Mouse (Mus musculus) NIH3T3 (cell line): Measurements from ENCODE around the gene Zdhhc17.

Source experiments
- DNase-seq: peaks from one replicate; pipeline ENCODE4 v3.0.0-alpha.2; 2012; ENCODE audit warnings: low read depth

Gene Zdhhc17

DNA sequence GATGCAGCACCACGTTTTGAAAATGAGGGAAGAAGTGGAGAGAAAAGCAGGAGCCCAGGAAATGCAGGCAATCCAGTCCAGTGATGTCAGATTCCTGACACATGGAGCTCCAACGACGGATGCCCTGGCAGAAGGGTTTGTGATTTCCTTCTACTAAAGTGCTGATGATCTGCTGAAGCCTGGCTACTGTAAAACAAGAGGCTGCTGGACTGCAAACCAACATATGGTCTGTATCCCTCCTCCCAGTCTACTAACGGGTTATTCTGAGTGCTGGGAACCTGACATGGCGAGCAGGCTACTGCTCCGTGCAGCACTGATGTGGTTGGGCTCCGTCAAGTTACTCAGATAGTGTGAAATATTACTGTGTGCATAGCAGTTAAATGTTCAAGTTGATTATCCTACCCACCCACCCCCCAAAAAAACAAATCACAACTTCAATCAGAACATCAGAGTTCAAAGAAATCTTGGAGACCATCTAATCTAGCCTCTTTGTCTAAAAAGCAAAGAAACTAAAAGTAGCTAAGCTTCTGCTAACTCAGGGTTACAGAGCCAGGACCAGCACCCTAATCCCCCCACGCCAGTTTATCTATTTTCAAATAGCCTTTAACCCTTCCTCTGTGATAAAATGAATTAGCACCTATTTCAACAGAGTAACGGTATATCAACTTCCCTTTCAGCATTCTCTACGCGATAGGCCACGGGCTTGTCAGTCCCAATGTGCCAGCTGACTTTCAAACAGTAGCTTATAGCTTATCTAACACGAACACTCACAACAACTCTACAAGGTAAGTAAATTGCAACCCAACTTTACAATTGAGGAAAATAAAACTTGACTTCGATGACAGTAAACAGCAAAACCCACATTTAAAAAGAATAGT is 4.1 kb downstream of the Zdhhc17 start:
- no peak for DNase-seq

GRCm38 (mm10) chr10:111004220-111004619 is 5.7 kb downstream of the Zdhhc17 start:
- DNase-seq: no peak

DNA sequence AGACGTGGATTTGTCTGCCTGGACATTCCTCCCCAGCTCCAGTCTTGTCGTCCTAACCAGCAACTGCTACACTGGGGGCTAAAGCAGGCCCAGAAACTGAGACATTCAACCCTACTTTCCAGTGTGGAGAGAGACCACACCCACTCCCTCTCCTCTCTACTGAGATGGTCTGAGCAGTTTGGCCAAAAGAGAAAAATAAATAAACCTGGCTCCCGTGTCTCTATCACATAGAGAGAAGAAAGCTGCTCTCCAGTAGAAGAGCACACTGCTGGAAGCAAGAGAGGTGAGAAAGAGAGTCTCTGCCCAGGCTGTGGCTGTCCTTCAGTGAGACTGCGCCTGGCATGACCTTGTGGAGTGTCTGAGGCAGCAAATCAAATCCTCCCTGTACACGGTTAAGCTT is 10.7 kb downstream of the Zdhhc17 start:
- no peak for DNase-seq

- DNase-seq: no peak
These were observed 12.8 kb downstream of the Zdhhc17 start for GRCm38 (mm10) chr10:110997180-110997579.

DNA sequence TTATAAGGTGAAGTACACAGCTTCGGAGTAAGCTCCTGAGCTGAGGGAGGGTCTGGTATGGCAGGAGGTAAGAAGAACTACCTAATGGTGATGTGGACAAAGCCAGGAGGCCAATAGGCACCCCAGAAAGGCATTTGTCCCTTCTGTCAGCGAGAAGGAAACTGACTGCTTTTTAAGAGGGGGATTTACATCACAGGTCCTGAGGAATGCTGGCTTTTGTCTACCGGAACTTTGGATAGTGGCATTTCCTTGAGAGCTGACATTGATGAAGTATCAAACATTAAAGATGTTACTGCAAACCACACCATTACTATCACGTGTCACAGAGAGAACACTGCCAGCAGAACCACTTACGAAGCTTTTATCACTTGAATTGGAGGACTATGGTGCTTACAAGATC is 15.2 kb downstream of the Zdhhc17 start:
- no peak for DNase-seq

DNA sequence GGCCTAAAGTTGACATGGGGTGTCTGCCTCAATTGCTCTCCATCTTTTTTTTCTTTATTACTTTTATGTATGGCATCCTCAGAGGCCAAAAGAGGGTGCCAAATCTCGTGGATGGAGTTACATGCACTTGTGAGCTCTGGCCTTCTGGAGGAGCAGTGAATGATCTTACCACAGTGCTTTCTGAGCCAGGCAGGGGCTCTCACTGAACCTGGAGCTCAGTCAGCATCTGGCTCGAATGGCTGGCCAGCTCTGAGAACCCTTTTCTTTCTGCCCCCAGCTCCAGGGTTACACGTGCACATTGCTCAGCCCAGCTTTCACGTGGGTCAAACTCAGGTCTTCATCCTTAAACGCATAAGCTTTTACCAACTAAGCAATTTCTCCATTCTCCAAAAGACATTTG is 16.7 kb downstream of the Zdhhc17 start:
- no peak for DNase-seq

DNA sequence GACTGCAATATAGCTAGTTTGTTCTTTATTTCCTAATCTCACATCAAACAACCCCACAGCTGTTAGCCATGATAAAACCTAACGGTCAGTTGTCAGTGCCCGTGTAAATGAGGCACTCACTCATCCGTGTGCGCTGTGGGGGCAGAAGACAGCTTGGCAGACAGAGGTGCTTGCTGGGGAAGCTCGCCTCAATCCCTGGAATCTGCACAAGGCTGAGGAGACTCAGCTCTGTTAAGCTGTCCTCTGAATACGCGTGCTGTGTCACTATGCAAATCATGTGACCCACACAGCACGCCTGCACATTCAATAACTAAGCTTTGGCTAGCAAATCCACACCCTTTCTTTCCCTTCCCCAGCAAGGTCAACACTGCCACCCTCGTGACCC is 17.9 kb downstream of the Zdhhc17 start:
- DNase-seq: no peak

- no peak for DNase-seq
These were observed 18.5 kb downstream of the Zdhhc17 start for GRCm38 (mm10) chr10:110991307-110992046.

DNA sequence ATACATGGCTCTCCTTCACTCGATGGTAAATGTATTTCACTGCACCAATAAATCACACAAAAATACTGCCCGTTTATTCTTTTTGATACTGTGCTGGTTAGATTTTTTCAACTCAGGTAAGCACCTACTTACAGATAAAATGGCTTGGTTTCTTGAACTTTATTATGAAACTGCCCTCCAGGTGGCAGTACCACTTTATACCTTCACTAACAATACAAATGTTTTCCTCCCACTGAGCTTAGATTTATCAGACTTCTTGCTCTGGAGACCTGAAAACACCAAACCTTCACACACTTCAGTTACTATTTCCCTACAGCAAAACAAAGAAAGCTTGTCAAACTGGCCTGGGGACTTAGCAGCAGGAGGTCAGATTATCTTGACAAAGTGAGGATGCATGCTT is 20.2 kb downstream of the Zdhhc17 start:
- DNase-seq: peak; percentile 60

DNA sequence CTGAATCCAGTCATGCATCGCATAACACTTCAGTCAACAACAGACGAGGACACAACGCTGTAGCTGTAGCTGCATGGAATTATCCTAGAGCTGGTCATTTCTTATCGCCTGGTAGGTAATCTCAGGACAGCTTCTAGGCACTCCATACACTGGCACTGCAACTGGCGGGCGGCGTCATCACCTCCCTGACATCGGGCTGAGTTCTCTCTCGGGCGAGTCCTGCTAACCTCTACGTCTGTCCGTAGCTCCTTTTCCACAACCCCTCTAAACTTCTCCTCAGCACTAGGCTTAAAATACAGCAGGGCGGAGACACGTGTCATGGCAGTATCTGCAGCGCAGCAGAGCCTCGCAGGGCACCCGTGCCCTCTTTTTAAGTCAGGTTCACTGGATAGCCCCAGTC is 23.3 kb downstream of the Zdhhc17 start:
- DNase-seq: no peak

GRCm38 (mm10) chr10:110982771-110983170 is 27.2 kb downstream of the Zdhhc17 start:
- DNase-seq: no peak

- no peak for DNase-seq
These were observed 29.5 kb downstream of the Zdhhc17 start for GRCm38 (mm10) chr10:110980441-110980840.

DNA sequence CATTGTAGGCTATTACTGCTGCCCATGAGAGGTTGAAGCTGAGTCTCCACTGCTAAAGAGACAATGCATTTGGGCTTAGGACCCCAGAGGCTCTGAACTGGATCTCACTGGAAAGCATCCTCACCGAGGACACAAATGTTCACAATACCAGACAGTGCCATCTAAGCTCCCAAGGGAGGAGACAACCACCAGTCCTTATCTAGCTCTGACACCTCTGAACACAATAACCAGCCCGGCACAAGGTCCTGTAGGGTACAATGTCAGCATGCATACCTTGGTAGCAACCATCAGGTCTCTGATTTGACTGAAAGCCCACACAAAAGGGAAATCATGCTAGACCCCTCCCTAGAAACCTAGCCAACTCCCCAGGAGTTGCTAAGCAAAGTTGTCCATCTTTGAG is 30.5 kb downstream of the Zdhhc17 start:
- DNase-seq: no peak

DNA sequence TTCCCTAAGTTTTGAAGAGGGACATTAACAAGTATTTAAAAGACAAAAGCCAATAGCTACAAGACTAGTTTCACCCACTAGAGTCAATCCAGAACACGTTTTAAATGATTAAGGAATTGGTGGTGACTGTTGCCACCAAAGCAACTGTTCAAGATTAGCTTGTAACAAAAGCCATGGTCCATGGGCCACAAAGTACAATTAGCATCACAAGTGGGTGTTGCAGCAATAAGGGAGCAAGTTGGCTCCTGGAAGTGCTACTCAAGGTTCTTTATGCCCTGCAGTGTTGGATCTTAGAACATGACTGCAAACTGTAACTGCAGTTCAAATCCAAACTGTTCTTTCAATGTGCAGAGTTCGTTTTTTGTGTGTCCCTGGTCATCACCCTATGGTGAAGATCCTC is 32.6 kb downstream of the Zdhhc17 start:
- no peak for DNase-seq

GRCm38 (mm10) chr10:110976046-110976445 is 33.9 kb downstream of the Zdhhc17 start:
- peak; percentile 85 for DNase-seq

- DNase-seq: no peak
These were observed 35.1 kb downstream of the Zdhhc17 start for GRCm38 (mm10) chr10:110974885-110975284.

GRCm38 (mm10) chr10:110974463-110974862 is 35.5 kb downstream of the Zdhhc17 start:
- DNase-seq: peak; percentile 74

- DNase-seq: no peak
These were observed 37.9 kb downstream of the Zdhhc17 start for GRCm38 (mm10) chr10:110971998-110972397.

DNA sequence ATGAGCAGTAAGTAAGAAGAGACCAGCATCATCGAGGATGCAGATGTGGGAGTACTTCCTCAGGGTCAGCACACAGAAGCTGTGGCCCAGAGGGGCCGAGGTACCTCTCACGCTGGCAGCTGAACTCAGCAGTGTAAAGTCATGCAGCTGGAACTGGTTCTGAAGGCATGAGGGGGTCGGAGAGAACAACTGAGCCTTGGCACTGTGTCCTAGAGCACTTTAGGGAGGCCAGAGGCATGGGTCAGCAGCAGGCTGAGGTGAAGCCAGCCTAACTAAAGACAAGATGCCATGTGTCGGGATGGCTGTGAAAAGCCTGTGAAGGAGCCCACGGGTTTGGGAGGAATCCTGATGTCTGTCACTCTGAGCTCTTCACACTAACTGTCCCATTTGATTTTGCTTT is 38.5 kb downstream of the Zdhhc17 start:
- no peak for DNase-seq

GRCm38 (mm10) chr10:110971044-110971443 is 38.9 kb downstream of the Zdhhc17 start:
- DNase-seq: no peak

- DNase-seq: no peak
These were observed 47.8 kb downstream of the Zdhhc17 start for GRCm38 (mm10) chr10:110962172-110962571.

GRCm38 (mm10) chr10:110960841-110961240 is 49.1 kb downstream of the Zdhhc17 start:
- no peak for DNase-seq

GRCm38 (mm10) chr10:110959781-110960180 is 50.2 kb downstream of the Zdhhc17 start:
- DNase-seq: no peak
